Mouse (Mus musculus) layer of hippocampus, postnatal 36 days (tissue): ENCODE results near the gene Tex52. TPM values are rescaled to one million over a fixed set of nuclear protein-coding genes. Genes with fewer than 3 reads are reported as not detected.
A peak's percentile ranks its signal among the peaks of the same experiment; 100 is the strongest.
"Not testable (repeated sequence)": the region's sequence is repeated elsewhere in the genome, so short reads cannot be mapped to it uniquely, and the experiment has no call there.

ENCODE experiments used
- DNase-seq, 2 experiments: peaks; one replicate each; pipeline ENCODE4 v3.0.0; 2022
- total RNA-seq, 2 experiments: library from RNA; stranded (reverse); gene quantifications; 2 replicates each; pipeline ENCODE4 v1.2.3; 2021

The Tex52 gene
- total RNA-seq, 2 experiments from 2014 or later, result 0.68 to 1.5 TPM

GRCm38 (mm10) chr6:128380594-128381167 is 5.4 kb downstream of the Tex52 start:
- not testable (repeated sequence) for DNase-seq

GRCm38 (mm10) chr6:128381254-128381653 is 6.0 kb downstream of the Tex52 start:
- no peak for DNase-seq

- no peak for DNase-seq
These were observed 8.5 kb downstream of the Tex52 start for GRCm38 (mm10) chr6:128383752-128384151.

- no peak for DNase-seq
These were observed 9.8 kb downstream of the Tex52 start for GRCm38 (mm10) chr6:128385026-128385425.

GRCm38 (mm10) chr6:128389185-128389584 is 13.9 kb downstream of the Tex52 start:
- no peak for DNase-seq

GRCm38 (mm10) chr6:128390683-128391082 is 15.4 kb downstream of the Tex52 start:
- no peak for DNase-seq

GRCm38 (mm10) chr6:128397574-128398261 is 22.5 kb downstream of the Tex52 start:
- DNase-seq, result no peak

GRCm38 (mm10) chr6:128398996-128399395 is 23.7 kb downstream of the Tex52 start, which contains the start of gene Nrip2:
TSS of gene Nrip2 (plus strand) at chr6:128399296.
- DNase-seq, result no peak

GRCm38 (mm10) chr6:128399421-128400185 is 24.3 kb downstream of the Tex52 start:
- DNase-seq, result peak in 1 of 2 experiments; percentile 47

GRCm38 (mm10) chr6:128404708-128405107 is 29.5 kb downstream of the Tex52 start:
- DNase-seq, result no peak

GRCm38 (mm10) chr6:128408544-128409125 is 33.4 kb downstream of the Tex52 start:
- DNase-seq, result no peak

GRCm38 (mm10) chr6:128410305-128410704 is 35.0 kb downstream of the Tex52 start:
- DNase-seq, result no peak

GRCm38 (mm10) chr6:128411115-128411514 is 35.9 kb downstream of the Tex52 start:
- peak; percentile 70 to 84 for DNase-seq

- DNase-seq, result no peak
These were observed 40.9 kb downstream of the Tex52 start for GRCm38 (mm10) chr6:128416169-128416568.

- DNase-seq, result no peak
These were observed 42.8 kb downstream of the Tex52 start for GRCm38 (mm10) chr6:128418076-128418475.

- no peak for DNase-seq
These were observed 45.8 kb downstream of the Tex52 start for GRCm38 (mm10) chr6:128421036-128421435.

GRCm38 (mm10) chr6:128421480-128421879 is 46.2 kb downstream of the Tex52 start:
- no peak for DNase-seq

GRCm38 (mm10) chr6:128423496-128424268 is 48.4 kb downstream of the Tex52 start:
- DNase-seq, result no peak

GRCm38 (mm10) chr6:128424269-128425019 is 49.2 kb downstream of the Tex52 start, which contains the start of gene Itfg2:
TSS of gene Itfg2 (minus strand) at chr6:128424931.
- peak; percentile 96 for DNase-seq

GRCm38 (mm10) chr6:128425046-128425445 is 49.8 kb downstream of the Tex52 start:
- no peak for DNase-seq

GRCm38 (mm10) chr6:128427571-128427970 is 52.3 kb downstream of the Tex52 start:
- no peak for DNase-seq
